Mouse (Mus musculus): ENCODE data around the gene Cdkl4. TPM values are rescaled to one million over a fixed set of nuclear protein-coding genes. Genes with fewer than 3 reads are reported as not detected.

The Cdkl4 gene
- 0.12 and 0.15 TPM in 2 replicates for polyA plus RNA-seq (2012; rRNA removed)

DNA sequence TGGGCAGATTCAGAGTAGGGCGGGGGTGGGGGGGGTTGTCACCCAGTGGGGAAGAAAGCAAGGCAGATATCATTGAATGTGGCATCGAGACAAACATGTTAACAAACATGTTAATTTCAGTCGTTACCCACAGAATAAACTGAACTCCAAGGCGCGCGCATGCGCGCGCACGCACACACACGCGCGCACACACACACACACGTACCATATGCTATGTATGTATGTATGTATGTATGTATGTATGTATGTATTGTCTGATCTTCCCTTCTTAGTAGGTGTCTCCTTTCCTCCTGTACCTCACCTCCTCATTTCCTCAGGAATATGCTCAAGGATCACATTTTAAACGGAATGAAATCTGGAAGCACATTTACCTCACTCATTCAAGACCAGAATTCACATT is at the start of gene Cdkl4:
Cdkl4 (minus strand) TSS at position 175 of the 400 bp plus-strand sequence.

GRCm38 (mm10) chr17:80480031-80480854 is 97.4 kb downstream of the Cdkl4 start, which contains the start of gene Sos1:
Gene Sos1, minus strand, starts transcription at chr17:80480453.

Other genes starting within 250 kb of the Cdkl4 start
- gene Gm10190, start 204.3 kb downstream of the Cdkl4 start, polyA plus RNA-seq (2012; rRNA removed): not detected in 2 replicates
- gene Sos1, start 97.4 kb downstream of the Cdkl4 start, polyA plus RNA-seq (2012; rRNA removed): 1.5 and 2.0 TPM in 2 replicates
- gene Map4k3, start 150.7 kb upstream of the Cdkl4 start, polyA plus RNA-seq (2012; rRNA removed): 4.6 and 4.8 TPM in 2 replicates